18 mouse cellular contexts compared by ENCODE assay signal in genomic region chr16:38493890-38494289, GRCm38 (mm10). TPM values are rescaled to one million over a fixed set of nuclear protein-coding genes. Genes with fewer than 3 reads are reported as not detected.
DNase-seq lines count a peak whose midpoint lies in the region; ATAC-seq and TF ChIP-seq lines count a peak whose summit lies in the region.
"Had no signal": no experiment of that assay in that cellular context is flagged by ENCODE, and none has a peak within 500 bp of the region (broad histone marks: within the 10 kb centered on the region; RNA-seq: fewer than 3 reads in every experiment).

No protein-coding gene starts in this region.

- no peak overlapping the region for H3K9ac ChIP-seq in forebrain, embryonic 14.5 days (ENCODE audit: low read length)
- no peak overlapping the region for H3K9ac ChIP-seq in hindbrain, postnatal 0 days (replicated peaks; ENCODE audit: low read length)
- H3K9ac ChIP-seq in hindbrain, embryonic 16.5 days (ENCODE audit: low read depth, low read length) = no peak overlapping the region
- H3K9ac ChIP-seq in liver, adult 2 months (ENCODE audit: low read depth, low read length) = no peak overlapping the region
- H3K9ac ChIP-seq in liver, embryonic 12.5 days = no peak overlapping the region
- H3K9ac ChIP-seq: embryonic facial prominence, embryonic 13.5 days; forebrain, embryonic 13.5 days; heart, embryonic 15.5 days; hindbrain, embryonic 13.5 days; liver, embryonic 14.5 days; neural tube, embryonic 12.5 days had no signal

- no peaks in the 10 kb centered on the region for H3K79me2 ChIP-seq in liver, adult 2 months (ENCODE audit: control insufficient read depth, insufficient read depth, low read length)

- H3K27me3 ChIP-seq in forebrain, embryonic 14.5 days (replicated peaks; ENCODE audit: control insufficient read depth, insufficient read depth, low read length) = no peaks in the 10 kb centered on the region
- H3K27me3 ChIP-seq in forebrain, embryonic 10.5 days (ENCODE audit: poor library complexity, severe bottlenecking) = no peaks in the 10 kb centered on the region
- no peaks in the 10 kb centered on the region for H3K27me3 ChIP-seq in hindbrain, postnatal 0 days (ENCODE audit: insufficient read depth, low read length)
- H3K27me3 ChIP-seq in hindbrain, embryonic 16.5 days (replicated peaks; ENCODE audit: control insufficient read depth, insufficient read depth, low read length) = no peaks in the 10 kb centered on the region
- no peaks in the 10 kb centered on the region for H3K27me3 ChIP-seq in liver, adult 2 months (ENCODE audit: control insufficient read depth, insufficient read depth, low read length)
- 0 out of 2 replicates have a peak, but pooled peaks cover 4% of the 10 kb centered on the region for H3K27me3 ChIP-seq in liver, embryonic 12.5 days (replicated peaks)
- H3K27me3 ChIP-seq: embryonic facial prominence, embryonic 13.5 days; forebrain, embryonic 13.5 days; heart, embryonic 15.5 days; hindbrain, embryonic 13.5 days; neural tube, embryonic 12.5 days had no signal

- no peaks in the 10 kb centered on the region for H3K4me1 ChIP-seq in forebrain, embryonic 14.5 days (ENCODE audit: control insufficient read depth, insufficient read depth, low read length)
- no peaks in the 10 kb centered on the region for H3K4me1 ChIP-seq in forebrain, embryonic 10.5 days
- H3K4me1 ChIP-seq in hindbrain, postnatal 0 days (ENCODE audit: insufficient read depth, low read length) = no peaks in the 10 kb centered on the region
- H3K4me1 ChIP-seq in hindbrain, embryonic 16.5 days (ENCODE audit: control insufficient read depth, insufficient read depth, low read depth, low read length) = no peaks in the 10 kb centered on the region
- no peaks in the 10 kb centered on the region for H3K4me1 ChIP-seq in liver, adult 2 months (ENCODE audit: control insufficient read depth, insufficient read depth, low read length)
- H3K4me1 ChIP-seq in liver, embryonic 12.5 days = no peaks in the 10 kb centered on the region
- H3K4me1 ChIP-seq: embryonic facial prominence, embryonic 13.5 days; forebrain, embryonic 13.5 days; heart, embryonic 15.5 days; hindbrain, embryonic 13.5 days; neural tube, embryonic 12.5 days had no signal

- peak; percentile 36 for TF ChIP-seq CTCF in hindbrain, postnatal 0 days (IDR thresholded peaks at IDR 0.05; ENCODE audit: low read depth)
- no peak for TF ChIP-seq CTCF in liver, adult 2 months (IDR thresholded peaks at IDR 0.05; ENCODE audit: low read depth, low read length)

- no peaks in the 10 kb centered on the region for H3K9me3 ChIP-seq in forebrain, embryonic 14.5 days (replicated peaks; ENCODE audit: control insufficient read depth, low read length)
- H3K9me3 ChIP-seq in forebrain, embryonic 10.5 days = no peaks in the 10 kb centered on the region
- no peaks in the 10 kb centered on the region for H3K9me3 ChIP-seq in hindbrain, postnatal 0 days (ENCODE audit: low read length)
- no peaks in the 10 kb centered on the region for H3K9me3 ChIP-seq in hindbrain, embryonic 16.5 days (ENCODE audit: control insufficient read depth, low read length)
- H3K9me3 ChIP-seq in liver, embryonic 12.5 days (replicated peaks) = no peaks in the 10 kb centered on the region
- H3K9me3 ChIP-seq: embryonic facial prominence, embryonic 13.5 days; forebrain, embryonic 13.5 days; heart, embryonic 15.5 days; hindbrain, embryonic 13.5 days; neural tube, embryonic 12.5 days had no signal

- WGBS in forebrain, embryonic 14.5 days = 91% methylated on average over 10 of the region's 10 CpGs
- WGBS in forebrain, embryonic 10.5 days = 91% methylated on average over 10 of the region's 10 CpGs
- 85% methylated on average over 10 of the region's 10 CpGs for WGBS in hindbrain, postnatal 0 days
- WGBS in hindbrain, embryonic 16.5 days = 86% methylated on average over 10 of the region's 10 CpGs
- WGBS in liver, adult 2 months = 83% methylated on average over 10 of the region's 10 CpGs
- 80% methylated on average over 10 of the region's 10 CpGs for WGBS in liver, embryonic 12.5 days (ENCODE audit: insufficient replicate concordance)

- no peak overlapping the region for H3K27ac ChIP-seq in forebrain, embryonic 14.5 days (ENCODE audit: low read depth, low read length)
- no peak overlapping the region for H3K27ac ChIP-seq in forebrain, embryonic 10.5 days
- no peak overlapping the region for H3K27ac ChIP-seq in hindbrain, postnatal 0 days
- no peak overlapping the region for H3K27ac ChIP-seq in hindbrain, embryonic 16.5 days (ENCODE audit: low read depth, low read length)
- H3K27ac ChIP-seq in liver, adult 2 months (replicated peaks; ENCODE audit: insufficient read depth, low read depth, low read length) = no peak overlapping the region
- H3K27ac ChIP-seq in liver, embryonic 12.5 days = no peak overlapping the region
- H3K27ac ChIP-seq: embryonic facial prominence, embryonic 13.5 days; forebrain, embryonic 13.5 days; heart, embryonic 15.5 days; hindbrain, embryonic 13.5 days; liver, embryonic 14.5 days; neural tube, embryonic 12.5 days had no signal

- no peak overlapping the region for H3K4me3 ChIP-seq in forebrain, embryonic 14.5 days (ENCODE audit: low read depth, low read length)
- H3K4me3 ChIP-seq in forebrain, embryonic 10.5 days = no peak overlapping the region
- no peak overlapping the region for H3K4me3 ChIP-seq in hindbrain, postnatal 0 days (ENCODE audit: low read length)
- H3K4me3 ChIP-seq in hindbrain, embryonic 16.5 days (ENCODE audit: low read length) = no peak overlapping the region
- no peak overlapping the region for H3K4me3 ChIP-seq in liver, adult 2 months (ENCODE audit: insufficient read depth, low read depth, low read length)
- no peak overlapping the region for H3K4me3 ChIP-seq in liver, embryonic 12.5 days
- H3K4me3 ChIP-seq: embryonic facial prominence, embryonic 13.5 days; forebrain, embryonic 13.5 days; heart, embryonic 15.5 days; hindbrain, embryonic 13.5 days; neural tube, embryonic 12.5 days had no signal

- no peak for ATAC-seq in forebrain, embryonic 14.5 days
- ATAC-seq in hindbrain, postnatal 0 days = no peak
- ATAC-seq in hindbrain, embryonic 16.5 days = no peak
- ATAC-seq in liver, embryonic 12.5 days = no peak
- ATAC-seq: forebrain, embryonic 13.5 days; midbrain, embryonic 16.5 days had no signal

- H3K4me2 ChIP-seq in forebrain, embryonic 14.5 days (ENCODE audit: low read length) = no peak overlapping the region
- no peak overlapping the region for H3K4me2 ChIP-seq in hindbrain, postnatal 0 days (ENCODE audit: low read depth, low read length)
- H3K4me2 ChIP-seq in hindbrain, embryonic 16.5 days (ENCODE audit: low read length) = no peak overlapping the region
- no peak overlapping the region for H3K4me2 ChIP-seq in liver, embryonic 12.5 days
- H3K4me2 ChIP-seq: embryonic facial prominence, embryonic 13.5 days; forebrain, embryonic 13.5 days; heart, embryonic 15.5 days; hindbrain, embryonic 13.5 days; neural tube, embryonic 12.5 days had no signal

- H3K36me3 ChIP-seq in forebrain, embryonic 14.5 days (ENCODE audit: control insufficient read depth, insufficient read depth, low read length) = peaks cover 25% of the 10 kb centered on the region
- H3K36me3 ChIP-seq in forebrain, embryonic 10.5 days (replicated peaks) = peaks cover 24% of the 10 kb centered on the region
- peaks cover 12% of the 10 kb centered on the region; the same call in 1 of the 2 replicates for H3K36me3 ChIP-seq in hindbrain, postnatal 0 days (ENCODE audit: insufficient read depth, low read length)
- H3K36me3 ChIP-seq in hindbrain, embryonic 16.5 days (ENCODE audit: control insufficient read depth, insufficient read depth, low read length) = peaks cover 7% of the 10 kb centered on the region; the same call in 1 of the 2 replicates
- H3K36me3 ChIP-seq in liver, adult 2 months (ENCODE audit: control insufficient read depth, insufficient read depth, low read length) = peaks cover 14% of the 10 kb centered on the region
- H3K36me3 ChIP-seq in liver, embryonic 12.5 days = peaks cover 25% of the 10 kb centered on the region

- peak; percentile 6 for DNase-seq in forebrain, embryonic 14.5 days (ENCODE audit: low spot score)
- DNase-seq in forebrain, embryonic 10.5 days (ENCODE audit: extremely low spot score, low spot score) = no peak
- DNase-seq in hindbrain, postnatal 0 days (ENCODE audit: low spot score) = peak; percentile 42
- DNase-seq in liver, adult 2 months (ENCODE audit: extremely low read depth, low read depth, low spot score) = peak; percentile 28
- DNase-seq in brain, adult 2 months (ENCODE audit: low read depth, low spot score) = peak; percentile 69
- DNase-seq in layer of hippocampus, postnatal 25 days (ENCODE audit: extremely low spot score in 1 of 2, low spot score in 1 of 2) = no peak
- DNase-seq: cerebellum, adult 11-12 months; gastrocnemius, postnatal 14 days; right cerebral cortex, postnatal 25 days had no signal

- TF ChIP-seq POLR2A in liver, adult 2 months (IDR thresholded peaks at IDR 0.05; ENCODE audit: extremely low read depth, insufficient read depth, low read length) = no peak

RNA-seq across cellular contexts. Expression of gene Timmdc1, which starts 28.6 kb away (rescaled TPM):
- 26.4 and 28.4 TPM in 2 replicates for polyA plus RNA-seq in forebrain, embryonic 14.5 days (2014; fragmentation: Nextera tagmentation; extraction: Ambion mirVana)
- polyA plus RNA-seq in forebrain, embryonic 10.5 days (2016; fragmentation: Nextera tagmentation; extraction: Ambion mirVana) = 33.1 and 36.7 TPM in 2 replicates
- total RNA-seq in hindbrain, postnatal 0 days (2014; rRNA removed) = 18.0 and 24.1 TPM in 2 replicates
- polyA plus RNA-seq in hindbrain, postnatal 0 days (2015; fragmentation: Nextera tagmentation; extraction: Ambion mirVana) = 26.3 and 27.9 TPM in 2 replicates
- polyA plus RNA-seq in hindbrain, embryonic 16.5 days (2015; fragmentation: Nextera tagmentation; extraction: Ambion mirVana) = 28.0 and 32.8 TPM in 2 replicates
- 29.7 and 35.7 TPM in 2 replicates for total RNA-seq in liver, adult 2 months (2014; rRNA removed)
- 30.4 and 34.1 TPM in 2 replicates for polyA plus RNA-seq in liver, adult 2 months (2012; rRNA removed)
- polyA plus RNA-seq in liver, embryonic 12.5 days (2016; fragmentation: Nextera tagmentation; extraction: Ambion mirVana) = 19.7 and 19.9 TPM in 2 replicates
- 10 to 100 TPM; 29.3 to 34.7 TPM for total RNA-seq in layer of hippocampus, postnatal 25 days (2021)

RNA-seq across cellular contexts. Expression of gene Cd80, which starts 38.5 kb away (rescaled TPM):
- polyA plus RNA-seq in forebrain, embryonic 14.5 days (2014; fragmentation: Nextera tagmentation; extraction: Ambion mirVana) = 0.25 and 0.31 TPM in 2 replicates
- 0.32 and 0.61 TPM in 2 replicates for polyA plus RNA-seq in forebrain, embryonic 10.5 days (2016; fragmentation: Nextera tagmentation; extraction: Ambion mirVana)
- 0.16 and 0.43 TPM in 2 replicates for total RNA-seq in hindbrain, postnatal 0 days (2014; rRNA removed)
- 0.24 and 0.32 TPM in 2 replicates for polyA plus RNA-seq in hindbrain, postnatal 0 days (2015; fragmentation: Nextera tagmentation; extraction: Ambion mirVana)
- polyA plus RNA-seq in hindbrain, embryonic 16.5 days (2015; fragmentation: Nextera tagmentation; extraction: Ambion mirVana) = 0.30 and 0.60 TPM in 2 replicates
- total RNA-seq in liver, adult 2 months (2014; rRNA removed) = 0.28 and 0.67 TPM in 2 replicates
- 0.29 TPM in 1 of 2 replicates, not detected in the other for polyA plus RNA-seq in liver, adult 2 months (2012; rRNA removed)
- 0.12 and 0.19 TPM in 2 replicates for polyA plus RNA-seq in liver, embryonic 12.5 days (2016; fragmentation: Nextera tagmentation; extraction: Ambion mirVana)
- total RNA-seq in layer of hippocampus, postnatal 25 days (2021) = under 1 TPM in 1 of 2 experiments, not detected in 1; 0.27 TPM

RNA-seq across cellular contexts. Expression of gene Adprh, which starts 41.4 kb away (rescaled TPM):
- polyA plus RNA-seq in forebrain, embryonic 14.5 days (2014; fragmentation: Nextera tagmentation; extraction: Ambion mirVana) = 124 and 129 TPM in 2 replicates
- 149 and 153 TPM in 2 replicates for polyA plus RNA-seq in forebrain, embryonic 10.5 days (2016; fragmentation: Nextera tagmentation; extraction: Ambion mirVana)
- total RNA-seq in hindbrain, postnatal 0 days (2014; rRNA removed) = 47.0 and 51.2 TPM in 2 replicates
- polyA plus RNA-seq in hindbrain, postnatal 0 days (2015; fragmentation: Nextera tagmentation; extraction: Ambion mirVana) = 131 and 134 TPM in 2 replicates
- 159 and 165 TPM in 2 replicates for polyA plus RNA-seq in hindbrain, embryonic 16.5 days (2015; fragmentation: Nextera tagmentation; extraction: Ambion mirVana)
- 1.9 and 2.8 TPM in 2 replicates for total RNA-seq in liver, adult 2 months (2014; rRNA removed)
- polyA plus RNA-seq in liver, adult 2 months (2012; rRNA removed) = 8.0 and 8.5 TPM in 2 replicates
- 50.8 and 53.5 TPM in 2 replicates for polyA plus RNA-seq in liver, embryonic 12.5 days (2016; fragmentation: Nextera tagmentation; extraction: Ambion mirVana)
- total RNA-seq in layer of hippocampus, postnatal 25 days (2021) = 10 to 100 TPM; 57.7 to 61.9 TPM

RNA-seq across cellular contexts. Expression of gene Poglut1, which starts 56.2 kb away (rescaled TPM):
- 67.2 and 69.5 TPM in 2 replicates for polyA plus RNA-seq in forebrain, embryonic 14.5 days (2014; fragmentation: Nextera tagmentation; extraction: Ambion mirVana)
- polyA plus RNA-seq in forebrain, embryonic 10.5 days (2016; fragmentation: Nextera tagmentation; extraction: Ambion mirVana) = 69.8 and 72.2 TPM in 2 replicates
- 35.8 and 48.5 TPM in 2 replicates for total RNA-seq in hindbrain, postnatal 0 days (2014; rRNA removed)
- 37.1 and 40.4 TPM in 2 replicates for polyA plus RNA-seq in hindbrain, postnatal 0 days (2015; fragmentation: Nextera tagmentation; extraction: Ambion mirVana)
- polyA plus RNA-seq in hindbrain, embryonic 16.5 days (2015; fragmentation: Nextera tagmentation; extraction: Ambion mirVana) = 50.1 and 55.8 TPM in 2 replicates
- 12.6 and 12.9 TPM in 2 replicates for total RNA-seq in liver, adult 2 months (2014; rRNA removed)
- 5.6 and 6.9 TPM in 2 replicates for polyA plus RNA-seq in liver, adult 2 months (2012; rRNA removed)
- polyA plus RNA-seq in liver, embryonic 12.5 days (2016; fragmentation: Nextera tagmentation; extraction: Ambion mirVana) = 17.7 and 18.3 TPM in 2 replicates
- total RNA-seq in layer of hippocampus, postnatal 25 days (2021) = 10 to 100 TPM; 44.7 to 48.6 TPM

Comparison
In these comparisons a context has a peak if more than half of its experiments do, and no peak if none do; other contexts are left out.
1. DNase-seq: peak in forebrain, embryonic 14.5 days (single experiment), hindbrain, postnatal 0 days (single experiment), liver, adult 2 months (single experiment) and brain, adult 2 months (single experiment); none in forebrain, embryonic 10.5 days (single experiment) and layer of hippocampus, postnatal 25 days (0 of 2).